Mouse (Mus musculus): ENCODE data around the gene Gm12789. TPM values are rescaled to one million over a fixed set of nuclear protein-coding genes. Genes with fewer than 3 reads are reported as not detected.

Gm12789 gene
- total and polyA plus RNA-seq, 2 experiments from 2014 or later = not detected

DNA sequence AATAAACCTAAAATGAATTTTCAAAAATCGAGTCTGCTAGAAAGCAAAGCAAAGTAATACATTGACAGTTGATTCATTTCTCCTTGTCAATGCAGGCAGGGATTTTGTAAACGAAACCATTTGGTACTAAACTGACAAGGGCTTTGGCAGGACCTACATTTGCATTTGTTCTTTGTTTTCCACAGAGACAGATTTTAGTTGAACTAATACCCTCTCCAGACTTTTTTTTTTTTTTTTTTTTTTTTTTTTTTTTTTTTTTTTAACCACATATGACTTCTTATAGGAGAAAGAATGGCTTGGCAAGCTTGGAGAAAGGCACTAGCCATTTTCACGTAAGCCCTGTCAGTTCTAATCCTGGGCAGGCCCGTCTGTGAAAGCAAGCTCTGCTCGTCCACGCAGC lies 40.2 kb downstream of the Gm12789 start:
- Histone ChIP-seq H3K27ac (ENCODE audit: low read depth, low read length) (no peak overlapping the region), H3K4me1 (ENCODE audit: insufficient read depth, low read length) (no peaks in the 10 kb centered on the region), H3K9me3 (ENCODE audit: low read length) (no peaks in the 10 kb centered on the region), H3K4me2 (ENCODE audit: low read depth, low read length, poor library complexity, severe bottlenecking) (no peak overlapping the region), H3K27me3 (ENCODE audit: insufficient read depth, low read length) (no peaks in the 10 kb centered on the region), H3K9ac (replicated peaks; ENCODE audit: low read length, poor library complexity, severe bottlenecking) (no peak overlapping the region), H3K4me3 (ENCODE audit: low read depth, low read length) (no peak overlapping the region), H3K36me3 (ENCODE audit: insufficient read depth, low read length) (no peaks in the 10 kb centered on the region)
- 81% methylated on average over 6 of the region's 6 CpGs for WGBS
- TF ChIP-seq CTCF (IDR thresholded peaks at IDR 0.05) = no peak
- no peak for DNase-seq (ENCODE audit: low spot score)
- no peak for ATAC-seq (ENCODE audit: low FRiP score)

Other genes starting within 250 kb of the Gm12789 start
- not detected in 2 replicates for gene B020004J07Rik, start 142.6 kb upstream of the Gm12789 start, total RNA-seq (2014; rRNA removed)
- not detected in 2 replicates for gene B020004J07Rik, start 142.6 kb upstream of the Gm12789 start, polyA plus RNA-seq (2015; fragmentation: Nextera tagmentation; extraction: Ambion mirVana)
- gene C130073F10Rik, start 92.8 kb upstream of the Gm12789 start, total RNA-seq (2014; rRNA removed) = not detected in 2 replicates
- not detected in 2 replicates for gene C130073F10Rik, start 92.8 kb upstream of the Gm12789 start, polyA plus RNA-seq (2015; fragmentation: Nextera tagmentation; extraction: Ambion mirVana)
- not detected in 2 replicates for gene Gm12800, start 77.5 kb upstream of the Gm12789 start, total RNA-seq (2014; rRNA removed)
- not detected in 2 replicates for gene Gm12800, start 77.5 kb upstream of the Gm12789 start, polyA plus RNA-seq (2015; fragmentation: Nextera tagmentation; extraction: Ambion mirVana)
- gene Gm12794, start 46.2 kb upstream of the Gm12789 start, total RNA-seq (2014; rRNA removed) = not detected in 2 replicates
- gene Gm12794, start 46.2 kb upstream of the Gm12789 start, polyA plus RNA-seq (2015; fragmentation: Nextera tagmentation; extraction: Ambion mirVana) = not detected in 2 replicates
- gene Gm12790, start 5.6 kb upstream of the Gm12789 start, total RNA-seq (2014; rRNA removed) = not detected in 2 replicates
- gene Gm12790, start 5.6 kb upstream of the Gm12789 start, polyA plus RNA-seq (2015; fragmentation: Nextera tagmentation; extraction: Ambion mirVana) = not detected in 2 replicates
- gene Pde4b, start 100.9 kb downstream of the Gm12789 start, total RNA-seq (2014; rRNA removed) = 90.1 and 98.3 TPM in 2 replicates
- gene Pde4b, start 100.9 kb downstream of the Gm12789 start, polyA plus RNA-seq (2015; fragmentation: Nextera tagmentation; extraction: Ambion mirVana) = 65.5 and 70.0 TPM in 2 replicates